Mouse (Mus musculus): ENCODE data around the gene Hip1r.

Hip1r gene

GRCm38 (mm10) chr5:123973299-123974178 lies at the start of gene Hip1r:
Gene Hip1r, plus strand, starts transcription at chr5:123973628.
- peak; percentile 81 to 84 for DNase-seq (ENCODE audit: low spot score in 2 of 2)

GRCm38 (mm10) chr5:123927118-123927517 lies 46.3 kb upstream of the Hip1r start, which contains the start of gene Gm43518:
Gene Gm43518, plus strand, starts transcription at chr5:123927418.
- DNase-seq (ENCODE audit: low spot score in 2 of 2), result no peak

GRCm38 (mm10) chr5:123930508-123930989 lies 42.9 kb upstream of the Hip1r start, which contains the start of gene Ccdc62:
Gene Ccdc62, plus strand, starts transcription at chr5:123930679.
- peak; percentile 96 to 97 for DNase-seq (ENCODE audit: low spot score in 2 of 2)

- DNase-seq (ENCODE audit: low spot score in 2 of 2), result no peak
Measured at GRCm38 (mm10) chr5:123931131-123931530, 42.3 kb upstream of the Hip1r start.

- DNase-seq (ENCODE audit: low spot score in 2 of 2), result no peak
Measured at GRCm38 (mm10) chr5:123932927-123933326, 40.5 kb upstream of the Hip1r start.

GRCm38 (mm10) chr5:123933556-123933955 lies 39.9 kb upstream of the Hip1r start:
- DNase-seq (ENCODE audit: low spot score in 2 of 2), result no peak

GRCm38 (mm10) chr5:123933957-123934591 lies 39.4 kb upstream of the Hip1r start:
- DNase-seq (ENCODE audit: low spot score in 2 of 2), result no peak

- no peak for DNase-seq (ENCODE audit: low spot score in 2 of 2)
Measured at GRCm38 (mm10) chr5:123935931-123936330, 37.5 kb upstream of the Hip1r start.

- no peak for DNase-seq (ENCODE audit: low spot score in 2 of 2)
Measured at GRCm38 (mm10) chr5:123938479-123938878, 34.9 kb upstream of the Hip1r start.

- DNase-seq (ENCODE audit: low spot score in 2 of 2), result no peak
Measured at GRCm38 (mm10) chr5:123946546-123946945, 26.9 kb upstream of the Hip1r start.

- DNase-seq (ENCODE audit: low spot score in 2 of 2), result no peak
Measured at GRCm38 (mm10) chr5:123947041-123947761, 26.2 kb upstream of the Hip1r start.

GRCm38 (mm10) chr5:123952365-123953045 lies 20.9 kb upstream of the Hip1r start:
- peak in 1 of 2 experiments; percentile 59 for DNase-seq (ENCODE audit: low spot score in 2 of 2)

- no peak for DNase-seq (ENCODE audit: low spot score in 2 of 2)
Measured at GRCm38 (mm10) chr5:123957213-123957612, 16.2 kb upstream of the Hip1r start.

GRCm38 (mm10) chr5:123959018-123959417 lies 14.4 kb upstream of the Hip1r start:
- DNase-seq (ENCODE audit: low spot score in 2 of 2), result no peak

- DNase-seq (ENCODE audit: low spot score in 2 of 2), result no peak
Measured at GRCm38 (mm10) chr5:123960129-123960528, 13.3 kb upstream of the Hip1r start.

GRCm38 (mm10) chr5:123961046-123961445 lies 12.4 kb upstream of the Hip1r start:
- DNase-seq (ENCODE audit: low spot score in 2 of 2), result no peak

- no peak for DNase-seq (ENCODE audit: low spot score in 2 of 2)
Measured at GRCm38 (mm10) chr5:123964208-123964607, 9.2 kb upstream of the Hip1r start.

GRCm38 (mm10) chr5:123966759-123967158 lies 6.7 kb upstream of the Hip1r start:
- no peak for DNase-seq (ENCODE audit: low spot score in 2 of 2)

- no peak for DNase-seq (ENCODE audit: low spot score in 2 of 2)
Measured at GRCm38 (mm10) chr5:123968468-123968867, 5.0 kb upstream of the Hip1r start.

GRCm38 (mm10) chr5:123969216-123969615 lies 4.2 kb upstream of the Hip1r start:
- no peak for DNase-seq (ENCODE audit: low spot score in 2 of 2)

GRCm38 (mm10) chr5:123970576-123970975 lies 2.9 kb upstream of the Hip1r start:
- DNase-seq (ENCODE audit: low spot score in 2 of 2), result no peak

All from right cerebral cortex, postnatal 10 days (tissue).